In genomic region chr10:44716612-44717011, GRCm38 (mm10) we compare ENCODE assay signal across 19 mouse cellular contexts.
A peak's percentile ranks its signal among the peaks of the same experiment; 100 is the strongest.
DNase-seq lines count a peak whose midpoint lies in the region; ATAC-seq and TF ChIP-seq lines count a peak whose summit lies in the region.
"Had no signal": no experiment of that assay in that cellular context is flagged by ENCODE, and none has a peak within 500 bp of the region (broad histone marks: within the 10 kb centered on the region; RNA-seq: fewer than 3 reads in every experiment).

No protein-coding gene starts in this region.

- H3K9me3 ChIP-seq in ES-E14 (ENCODE audit: control insufficient read depth, insufficient read depth, low read depth, low read length), result no peaks in the 10 kb centered on the region
- H3K9me3 ChIP-seq in liver, postnatal 0 days (ENCODE audit: low read length), result no peaks in the 10 kb centered on the region
- H3K9me3 ChIP-seq: embryonic facial prominence, embryonic 10.5 days; forebrain, embryonic 15.5 days; heart, embryonic 10.5 days; hindbrain, embryonic 13.5 days had no signal

- WGBS in liver, postnatal 0 days (ENCODE audit: insufficient replicate concordance), result 86% methylated on average over 5 of the region's 5 CpGs

- H3K9ac ChIP-seq in ES-E14 (ENCODE audit: insufficient read depth, low read depth, low read length, poor library complexity, severe bottlenecking), result no peak overlapping the region
- H3K9ac ChIP-seq in liver, postnatal 0 days (replicated peaks), result no peak overlapping the region
- H3K9ac ChIP-seq: forebrain, embryonic 15.5 days; hindbrain, embryonic 13.5 days had no signal

- no peak overlapping the region for H3K4me3 ChIP-seq in ES-E14 (ENCODE audit: insufficient read depth in 1 of 2, low read depth in 1 of 2, low read length in 2 of 2, poor library complexity in 1 of 2, severe bottlenecking in 1 of 2)
- H3K4me3 ChIP-seq in liver, postnatal 0 days (ENCODE audit: low read depth, low read length), result no peak overlapping the region
- H3K4me3 ChIP-seq: embryonic facial prominence, embryonic 10.5 days; forebrain, embryonic 15.5 days; heart, embryonic 10.5 days; hindbrain, embryonic 13.5 days had no signal

- no peaks in the 10 kb centered on the region for H3K27me3 ChIP-seq in liver, postnatal 0 days (ENCODE audit: insufficient read depth, low read length)
- H3K27me3 ChIP-seq: forebrain, embryonic 15.5 days; hindbrain, embryonic 13.5 days had no signal

- peaks cover 12% of the 10 kb centered on the region in 2 experiments; a peak in 3 of 4 replicates for H3K4me1 ChIP-seq in ES-E14 (ENCODE audit: control insufficient read depth in 2 of 2, insufficient read depth in 2 of 2, low read length in 2 of 2, poor library complexity in 1 of 2)
- no peaks in the 10 kb centered on the region for H3K4me1 ChIP-seq in liver, postnatal 0 days (ENCODE audit: insufficient read depth)
- H3K4me1 ChIP-seq: embryonic facial prominence, embryonic 10.5 days; forebrain, embryonic 15.5 days; heart, embryonic 10.5 days; hindbrain, embryonic 13.5 days had no signal

- no peak for ATAC-seq in megakaryocyte-erythroid progenitor cell, adult 5-6 weeks (replicated peaks; ENCODE audit: low FRiP score, low TSS enrichment, poor library complexity, severe bottlenecking)
- ATAC-seq in liver, postnatal 0 days, result no peak
- ATAC-seq: forebrain, embryonic 15.5 days; hindbrain, postnatal 0 days had no signal

- TF ChIP-seq CTCF in liver, postnatal 0 days (IDR thresholded peaks at IDR 0.05; ENCODE audit: low read depth), result no peak

- no peak overlapping the region for H3K27ac ChIP-seq in ES-E14 (ENCODE audit: insufficient read depth, low read depth, low read length, poor library complexity, severe bottlenecking)
- H3K27ac ChIP-seq in liver, postnatal 0 days (ENCODE audit: low read depth), result no peak overlapping the region
- H3K27ac ChIP-seq: embryonic facial prominence, embryonic 10.5 days; forebrain, embryonic 15.5 days; heart, embryonic 10.5 days; hindbrain, embryonic 13.5 days; hindbrain, postnatal 0 days had no signal

- no peak for TF ChIP-seq EP300 in liver, postnatal 0 days (IDR thresholded peaks at IDR 0.05; ENCODE audit: low read depth)

- no peak overlapping the region for H3K4me2 ChIP-seq in liver, postnatal 0 days (ENCODE audit: low read depth, low read length)
- H3K4me2 ChIP-seq: forebrain, embryonic 15.5 days; hindbrain, embryonic 13.5 days had no signal

- in situ Hi-C loops in ES-E14 (cut with MboI; ENCODE audit: low sequenced_read_pairs in 2 of 2, unreplicated experiment in 2 of 2), result no loop called here

- H3K36me3 ChIP-seq in ES-E14 (ENCODE audit: control insufficient read depth, insufficient read depth, low read length, poor library complexity, severe bottlenecking), result no peaks in the 10 kb centered on the region
- no peaks in the 10 kb centered on the region for H3K36me3 ChIP-seq in liver, postnatal 0 days (replicated peaks; ENCODE audit: insufficient read depth, low read length)
- H3K36me3 ChIP-seq: embryonic facial prominence, embryonic 10.5 days; forebrain, embryonic 15.5 days; heart, embryonic 10.5 days; hindbrain, embryonic 13.5 days had no signal

- peak; percentile 29 for DNase-seq in ES-E14 (ENCODE audit: low read depth, low spot score)
- peak; percentile 74 for DNase-seq in ZHBTc4 (ENCODE audit: low read depth, low spot score)
- peak; percentile 76 for DNase-seq in retina, postnatal 1 day
- no peak for DNase-seq in liver, postnatal 0 days
- no peak for DNase-seq in layer of hippocampus, adult 9-11 months
- DNase-seq: adrenal gland, postnatal 10 days; B cell, adult 2 months; cerebellum, adult 11 months; cerebellum, adult 9-10 months; cerebellum, postnatal 25 days; heart, adult 18-20 months; heart, postnatal 10 days; heart, postnatal 4 days had no signal

TF ChIP-seq in ES-E14, 5 proteins besides CTCF, POLR2A, EP300 and RAD21:
- no peak for TF ChIP-seq HCFC1 (IDR thresholded peaks at IDR 0.05; ENCODE audit: borderline replicate concordance, insufficient read depth, low read length)
- TF ChIP-seq CHD2 (IDR thresholded peaks at IDR 0.05; ENCODE audit: low read depth, low read length), result no peak
- peak; percentile 97 for TF ChIP-seq ZNF384 (IDR thresholded peaks at IDR 0.05; ENCODE audit: low read depth, low read length)
- no peak for TF ChIP-seq MAFK (IDR thresholded peaks at IDR 0.05; ENCODE audit: insufficient read depth, low read depth, low read length)

Comparison
In these comparisons a context has a peak if more than half of its experiments do, and no peak if none do; other contexts are left out.
1. DNase-seq: peak in ES-E14 (single experiment), ZHBTc4 (single experiment) and retina, postnatal 1 day (single experiment); none in liver, postnatal 0 days (single experiment) and layer of hippocampus, adult 9-11 months (single experiment).